Mouse (Mus musculus) G1E (cell line): ENCODE data around the gene Rpusd2.

ENCODE experiments used
- GATA1 ChIP-seq: IDR thresholded peaks from 2 replicates; pipeline ENCODE4 v1.6.1; 2012; ENCODE audit warnings: borderline replicate concordance, low read length, inconsistent platforms, mixed read lengths
- TAL1 ChIP-seq: conservative IDR thresholded peaks from 2 replicates; pipeline ENCODE4 v1.6.1; 2012; ENCODE audit warnings: low read depth, low read length, inconsistent platforms, mixed read lengths

- no peak for TF ChIP-seq TAL1
- no peak for TF ChIP-seq GATA1
These were observed 11.4 kb upstream of the Rpusd2 start for GRCm38 (mm10) chr2:119023154-119023660.
